Mouse (Mus musculus) liver, embryonic 15.5 days (tissue): ENCODE results near the gene Car15. TPM values are rescaled to one million over a fixed set of nuclear protein-coding genes. Genes with fewer than 3 reads are reported as not detected.

Experiments
- ATAC-seq: fragments of 200-750 bp; cut with Nextera tagmentation; 2 replicates; pipeline ENCODE4 v1.8.0; 2017; ENCODE audit warnings: moderate number of reproducible peaks, mild to moderate bottlenecking, moderate library complexity; ENCODE audit not compliant: insufficient read depth
- H3K27ac ChIP-seq: fragments of 300-500 bp; sonication (generic); replicated peaks from 2 replicates; pipeline ENCODE4 v1.5.1; 2015; ENCODE audit warnings: mild to moderate bottlenecking, inconsistent platforms
- H3K27me3 ChIP-seq: fragments of 300-500 bp; sonication (generic); 2 replicates; pipeline ENCODE4 v1.6.1; 2015; ENCODE audit warnings: mild to moderate bottlenecking, inconsistent platforms
- H3K36me3 ChIP-seq: fragments of 300-500 bp; sonication (generic); replicated peaks from 2 replicates; pipeline ENCODE4 v1.6.1; 2015; ENCODE audit warnings: moderate library complexity, mild to moderate bottlenecking, inconsistent platforms
- H3K4me1 ChIP-seq: fragments of 300-500 bp; sonication (generic); replicated peaks from 2 replicates; pipeline ENCODE4 v1.6.1; 2015; ENCODE audit warnings: inconsistent platforms
- H3K4me2 ChIP-seq: fragments of 300-500 bp; sonication (generic); 2 replicates; pipeline ENCODE4 v1.6.1; 2015; ENCODE audit warnings: moderate library complexity, mild to moderate bottlenecking, inconsistent platforms
- H3K4me3 ChIP-seq: fragments of 300-500 bp; sonication (generic); replicated peaks from 2 replicates; pipeline ENCODE4 v1.5.1; 2015; ENCODE audit warnings: mild to moderate bottlenecking, inconsistent platforms
- H3K9ac ChIP-seq: fragments of 300-500 bp; sonication (generic); 2 replicates; pipeline ENCODE4 v1.6.1; 2015; ENCODE audit warnings: moderate library complexity, mild to moderate bottlenecking, inconsistent platforms
- H3K9me3 ChIP-seq: fragments of 300-500 bp; sonication (generic); replicated peaks from 2 replicates; pipeline ENCODE4 v1.6.1; 2016; ENCODE audit warnings: inconsistent platforms
- WGBS: fragments of 180-500 bp; shearing (Covaris S2); methylation state at CpG from one replicate; pipeline ENCODE4 v1.1.7; 2015; ENCODE audit warnings: mixed read lengths; ENCODE audit not compliant: insufficient replicate concordance; 5-methylcytosine and 5-hydroxymethylcytosine counted together
- polyA plus RNA-seq: library from polyadenylated mRNA; unstranded; fragments of >200 nt; fragmentation: Nextera tagmentation; extraction: Ambion mirVana; gene quantifications from 2 replicates; pipeline ENCODE4 v1.2.1, GENCODE M21; 2015

Gene Car15
- polyA plus RNA-seq, 1 experiment from 2014 or later = 0.55 TPM

DNA sequence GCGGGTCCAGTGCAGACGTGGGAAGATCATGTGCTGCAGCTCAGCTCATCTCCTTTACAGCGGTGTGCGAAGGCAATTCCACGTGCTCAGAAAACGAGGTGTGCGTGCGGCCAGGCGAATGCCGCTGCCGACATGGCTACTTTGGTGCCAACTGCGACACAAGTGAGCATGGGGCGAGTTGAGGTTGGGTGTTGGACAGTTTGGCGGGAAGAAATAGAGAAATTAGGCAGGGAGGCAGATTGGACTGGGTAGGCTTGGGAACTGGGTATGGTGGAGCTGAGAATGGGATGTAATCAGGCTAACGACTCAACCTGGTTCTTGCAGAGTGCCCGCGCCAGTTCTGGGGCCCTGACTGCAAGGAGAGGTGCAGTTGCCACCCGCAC lies 35.7 kb downstream of the Car15 start:
- 13% methylated on average over 18 of the region's 18 CpGs for WGBS
- no peak overlapping the region for H3K27ac ChIP-seq
- H3K4me2 ChIP-seq = peak overlapping the region; percentile 59
- no peaks in the 10 kb centered on the region for H3K36me3 ChIP-seq
- ATAC-seq = no peak
- peak overlapping the region; percentile 21 for H3K4me3 ChIP-seq
- no peak overlapping the region for H3K9ac ChIP-seq
- H3K9me3 ChIP-seq = no peaks in the 10 kb centered on the region
- peaks cover 48% of the 10 kb centered on the region for H3K4me1 ChIP-seq
- peaks cover 100% of the 10 kb centered on the region for H3K27me3 ChIP-seq

DNA sequence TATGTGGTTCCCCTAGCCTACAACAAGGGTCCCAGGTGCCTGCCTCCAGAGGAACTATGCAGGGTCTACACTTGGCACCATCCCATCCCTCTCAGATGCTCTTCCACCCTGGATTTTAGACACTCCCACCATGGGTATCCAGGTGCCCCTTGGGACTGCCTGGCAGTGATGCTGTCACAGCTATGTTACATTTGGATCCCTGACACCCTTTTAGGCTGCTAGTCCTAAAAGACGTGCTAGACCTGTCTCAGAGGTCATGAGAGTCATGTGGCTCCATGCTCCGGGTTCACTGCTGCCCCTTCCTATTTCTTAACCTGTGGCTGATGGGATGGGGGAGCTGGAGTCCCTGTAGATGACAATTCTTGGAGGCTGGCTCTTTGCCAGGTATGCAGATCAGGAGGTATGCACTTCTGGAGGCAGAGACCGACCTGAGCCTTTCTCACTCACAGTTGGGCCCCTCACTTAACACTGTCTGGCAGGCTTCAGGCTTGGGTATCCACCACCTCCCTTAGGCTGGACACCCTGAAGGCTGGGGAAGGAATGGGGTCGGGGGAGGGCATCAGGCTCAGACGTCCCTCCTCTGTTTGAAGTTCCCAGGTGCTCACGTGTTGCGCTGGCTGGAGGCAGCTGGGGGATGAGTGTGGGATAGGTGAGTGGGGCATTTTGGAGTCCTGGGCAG lies 36.2 kb downstream of the Car15 start:
- H3K27me3 ChIP-seq = peaks cover 100% of the 10 kb centered on the region
- H3K9me3 ChIP-seq = no peaks in the 10 kb centered on the region
- H3K4me3 ChIP-seq = no peak overlapping the region
- H3K9ac ChIP-seq = no peak overlapping the region
- H3K36me3 ChIP-seq = no peaks in the 10 kb centered on the region
- no peak overlapping the region for H3K4me2 ChIP-seq
- H3K27ac ChIP-seq = no peak overlapping the region
- peaks cover 48% of the 10 kb centered on the region for H3K4me1 ChIP-seq
- WGBS = 10% methylated on average over 7 of the region's 7 CpGs
- no peak for ATAC-seq

DNA sequence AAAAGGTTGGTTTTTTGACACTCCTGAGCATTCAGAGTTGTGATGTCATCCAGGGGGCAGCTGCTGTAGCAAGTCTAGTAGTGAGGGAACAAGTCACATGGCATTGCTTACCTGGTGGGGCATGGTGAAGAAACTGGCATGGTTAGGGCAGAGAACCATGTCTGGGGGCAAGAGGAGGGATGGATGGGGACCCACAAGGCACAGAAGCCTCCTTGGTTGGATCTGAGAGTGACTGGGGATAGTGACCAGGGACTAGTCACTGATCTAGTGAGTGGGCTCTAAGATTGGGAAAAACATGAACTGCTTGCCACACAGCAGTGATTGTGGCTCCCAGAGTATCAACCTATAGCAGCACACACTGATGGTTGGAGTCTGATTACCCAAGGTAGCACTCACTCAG lies 38.6 kb downstream of the Car15 start:
- no peak overlapping the region for H3K27ac ChIP-seq
- H3K36me3 ChIP-seq = no peaks in the 10 kb centered on the region
- H3K9ac ChIP-seq = no peak overlapping the region
- H3K27me3 ChIP-seq = peaks cover 100% of the 10 kb centered on the region
- no peak for ATAC-seq
- no peak overlapping the region for H3K4me2 ChIP-seq
- no peak overlapping the region for H3K4me3 ChIP-seq
- peaks cover 41% of the 10 kb centered on the region for H3K4me1 ChIP-seq
- no peaks in the 10 kb centered on the region for H3K9me3 ChIP-seq

DNA sequence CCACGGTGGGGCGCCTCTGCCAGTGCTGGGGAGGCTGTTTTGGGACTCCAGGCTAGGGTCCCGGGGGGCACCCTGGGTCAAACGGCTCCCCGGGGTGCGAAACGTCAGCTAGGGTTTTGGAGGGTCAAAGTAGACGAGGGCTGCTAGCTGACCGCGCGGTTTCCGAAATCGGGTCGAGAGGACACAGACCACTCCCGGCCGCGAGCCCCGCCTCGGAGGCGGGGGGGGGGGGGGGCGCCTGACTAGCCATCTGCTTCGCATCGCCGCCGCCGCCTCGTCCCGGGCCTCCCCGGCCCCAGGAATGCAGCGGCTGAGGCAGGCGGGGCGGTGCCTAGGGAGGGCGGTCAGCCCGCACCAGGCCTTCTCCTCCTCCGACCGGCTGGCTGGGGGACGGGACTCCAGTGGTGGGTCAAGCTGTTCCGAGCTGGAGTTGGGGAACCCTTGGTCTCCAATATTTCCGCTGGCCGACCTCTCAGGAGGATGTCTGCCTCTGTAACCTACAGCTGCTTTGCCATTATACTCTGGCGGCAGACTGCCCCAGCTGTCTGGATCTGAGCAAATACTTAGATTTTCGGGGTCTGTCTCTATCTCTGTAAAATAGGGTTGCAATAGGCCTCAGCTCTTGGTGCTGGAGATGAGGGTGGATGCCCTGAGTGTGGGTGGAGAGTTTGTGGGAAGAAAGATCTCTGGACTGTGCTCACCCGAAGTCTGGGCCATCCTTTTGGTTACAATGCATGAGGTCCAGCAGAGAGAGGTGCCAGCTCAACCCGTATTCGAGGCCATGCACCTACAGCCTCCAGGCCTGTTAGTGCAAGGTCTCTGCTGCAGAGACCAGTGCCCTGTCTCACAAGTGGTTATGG lies 39.6 kb downstream of the Car15 start:
- ATAC-seq = no peak
- no peak overlapping the region for H3K27ac ChIP-seq
- peaks cover 100% of the 10 kb centered on the region for H3K27me3 ChIP-seq
- H3K4me3 ChIP-seq = peak overlapping the region; percentile 43
- WGBS = 4% methylated on average over 43 of the region's 45 CpGs
- H3K4me2 ChIP-seq = peak overlapping the region; percentile 66
- H3K36me3 ChIP-seq = no peaks in the 10 kb centered on the region
- H3K9ac ChIP-seq = no peak overlapping the region
- H3K4me1 ChIP-seq = peaks cover 32% of the 10 kb centered on the region
- no peaks in the 10 kb centered on the region for H3K9me3 ChIP-seq

DNA sequence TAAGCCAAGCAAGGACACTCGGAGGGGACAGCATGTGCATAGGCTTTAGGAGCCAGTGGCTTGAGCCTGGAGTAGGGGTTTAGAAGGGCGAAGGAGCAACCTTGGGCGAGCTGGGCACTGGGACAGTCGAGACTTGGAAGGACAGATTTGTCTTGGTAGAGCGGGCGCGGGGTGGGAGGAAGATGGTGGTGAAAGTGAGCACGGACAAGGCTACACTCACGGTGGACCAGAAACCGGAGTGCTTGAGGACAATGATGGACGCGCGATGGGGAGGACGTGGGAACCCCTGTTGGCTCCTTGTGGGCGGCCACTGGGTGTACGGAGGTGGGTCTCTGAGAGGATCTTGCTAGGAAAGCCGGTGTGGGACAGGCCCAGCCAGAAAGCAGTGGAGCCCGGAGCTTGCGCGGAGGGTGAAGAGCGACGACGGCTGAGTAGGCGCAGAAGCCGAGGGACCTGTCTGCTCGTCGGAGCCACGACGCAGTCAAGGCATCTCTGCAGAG lies 40.3 kb downstream of the Car15 start:
- WGBS = 6% methylated on average over 29 of the region's 29 CpGs
- Histone ChIP-seq H3K36me3 (no peaks in the 10 kb centered on the region), H3K4me1 (peaks cover 25% of the 10 kb centered on the region), H3K27me3 (peaks cover 93% of the 10 kb centered on the region), H3K27ac (no peak overlapping the region; the same call in 1 of the 2 replicates), H3K9me3 (no peaks in the 10 kb centered on the region), H3K4me2 (peak overlapping the region; percentile 66), H3K4me3 (peak overlapping the region; percentile 43), H3K9ac (no peak overlapping the region)
- ATAC-seq = no peak

DNA sequence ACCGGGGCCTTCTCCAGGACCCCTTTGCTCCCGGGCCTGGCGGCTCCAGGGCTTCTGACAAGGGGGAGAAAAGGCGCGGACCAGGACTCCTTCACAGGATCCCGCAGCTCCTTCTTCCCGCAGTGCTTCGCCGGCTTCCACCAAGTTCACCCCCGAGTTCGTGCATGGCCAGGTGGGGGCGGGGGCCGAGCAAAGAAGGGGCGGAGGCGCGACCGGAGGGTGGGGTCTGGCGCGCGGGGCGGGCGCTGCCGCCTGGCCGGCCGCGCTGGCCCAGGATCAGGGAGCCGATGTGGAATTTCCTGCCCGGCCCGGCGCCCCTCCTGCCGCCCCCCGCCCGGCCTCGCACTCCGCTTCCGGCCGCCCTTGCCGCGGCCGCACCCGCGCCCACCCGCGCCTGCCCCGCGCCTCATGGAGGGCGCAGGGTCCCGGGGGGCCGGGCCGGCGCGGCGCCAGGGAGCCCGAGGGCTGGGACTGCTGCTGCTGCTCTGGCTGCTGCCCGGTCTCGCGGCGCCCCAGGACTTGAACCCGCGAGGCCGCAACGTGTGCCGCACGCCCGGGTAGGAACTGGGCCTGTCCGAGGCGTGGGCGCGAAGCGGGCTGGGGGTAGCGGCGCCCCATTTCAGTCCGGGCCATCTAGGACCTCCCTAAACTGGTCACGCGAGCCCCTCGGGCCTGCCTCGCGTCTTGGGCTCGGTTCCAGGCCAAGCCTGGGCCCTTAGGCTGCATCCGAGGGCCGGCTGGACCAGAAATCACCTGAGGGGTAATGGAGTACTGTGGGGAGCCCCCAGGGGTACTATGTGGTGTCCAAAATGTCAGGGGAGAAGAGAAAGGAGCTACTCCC lies 41.0 kb downstream of the Car15 start, which contains the start of gene Scarf2:
Gene Scarf2 (plus strand): TSS at position 312 of the 841 bp plus-strand sequence.
- 2% methylated on average over 77 of the region's 81 CpGs for WGBS
- H3K9ac ChIP-seq = peak within 1 kb of the TSS; percentile 23; the same call in 1 of the 2 replicates
- peak within 1 kb of the TSS; percentile 43 for H3K4me3 ChIP-seq
- no peaks in the 10 kb centered on the region for H3K9me3 ChIP-seq
- no peak for ATAC-seq
- H3K27me3 ChIP-seq = peaks cover 86% of the 10 kb centered on the region
- 0 out of 2 replicates have a peak, but pooled peaks cover 6% of the 10 kb centered on the region for H3K36me3 ChIP-seq
- peaks cover 18% of the 10 kb centered on the region for H3K4me1 ChIP-seq
- peak within 1 kb of the TSS; percentile 66 for H3K4me2 ChIP-seq
- H3K27ac ChIP-seq = no peak within 1 kb of the TSS; the same call in 1 of the 2 replicates

DNA sequence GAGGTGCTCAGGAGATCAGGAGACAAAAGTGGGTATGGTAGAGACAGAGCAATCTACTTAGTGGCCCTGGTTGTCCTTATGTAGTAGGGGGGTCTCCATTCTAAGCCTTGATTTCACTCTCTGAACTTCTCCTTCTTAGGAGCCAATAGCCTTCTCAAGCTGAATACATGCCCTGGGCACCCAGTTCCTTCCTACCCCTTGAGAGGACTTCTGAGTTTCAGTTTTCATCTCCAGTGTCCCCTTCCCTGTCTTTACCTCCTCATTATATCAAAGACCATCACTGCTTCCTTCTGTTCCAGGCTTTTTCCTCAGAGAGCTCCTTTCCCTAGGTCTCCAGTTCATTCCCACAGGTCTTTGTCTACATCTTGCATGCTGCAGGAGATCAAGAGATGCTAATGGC lies 41.6 kb downstream of the Car15 start:
- peak overlapping the region; percentile 66 for H3K4me2 ChIP-seq
- H3K4me3 ChIP-seq = peak overlapping the region; percentile 43
- no peak overlapping the region for H3K27ac ChIP-seq
- no peaks in the 10 kb centered on the region for H3K9me3 ChIP-seq
- no peak overlapping the region for H3K9ac ChIP-seq
- peaks cover 13% of the 10 kb centered on the region; the same call in 1 of the 2 replicates for H3K36me3 ChIP-seq
- H3K4me1 ChIP-seq = peaks cover 17% of the 10 kb centered on the region
- no peak for ATAC-seq
- H3K27me3 ChIP-seq = peaks cover 79% of the 10 kb centered on the region

DNA sequence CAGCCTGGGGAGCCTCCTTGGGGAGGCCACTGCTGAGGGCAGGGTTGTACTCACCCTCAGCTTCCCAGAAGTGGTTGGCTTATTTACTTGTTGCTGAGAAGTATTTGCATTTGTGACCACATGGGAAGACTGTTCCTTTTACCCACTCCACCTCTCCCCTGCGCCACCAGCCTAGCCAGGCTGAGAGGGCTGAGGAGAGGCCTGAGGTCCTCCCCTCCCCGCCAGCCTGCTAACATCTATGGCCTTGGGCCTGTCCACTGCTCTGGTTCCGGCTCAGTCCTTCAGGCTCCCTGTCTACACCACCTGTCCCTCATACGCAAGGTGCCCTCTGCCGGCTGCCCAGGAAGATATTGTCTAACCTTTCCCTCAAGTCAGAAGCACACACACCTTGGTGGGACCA lies 42.5 kb downstream of the Car15 start:
- no peak overlapping the region for H3K9ac ChIP-seq
- H3K27me3 ChIP-seq = peaks cover 70% of the 10 kb centered on the region
- no peak overlapping the region for H3K4me3 ChIP-seq
- H3K4me1 ChIP-seq = peaks cover 17% of the 10 kb centered on the region
- peaks cover 21% of the 10 kb centered on the region; the same call in 1 of the 2 replicates for H3K36me3 ChIP-seq
- WGBS = 45% methylated on average over 5 of the region's 5 CpGs
- no peak overlapping the region for H3K27ac ChIP-seq
- H3K4me2 ChIP-seq = no peak overlapping the region
- no peak for ATAC-seq
- no peaks in the 10 kb centered on the region for H3K9me3 ChIP-seq

DNA sequence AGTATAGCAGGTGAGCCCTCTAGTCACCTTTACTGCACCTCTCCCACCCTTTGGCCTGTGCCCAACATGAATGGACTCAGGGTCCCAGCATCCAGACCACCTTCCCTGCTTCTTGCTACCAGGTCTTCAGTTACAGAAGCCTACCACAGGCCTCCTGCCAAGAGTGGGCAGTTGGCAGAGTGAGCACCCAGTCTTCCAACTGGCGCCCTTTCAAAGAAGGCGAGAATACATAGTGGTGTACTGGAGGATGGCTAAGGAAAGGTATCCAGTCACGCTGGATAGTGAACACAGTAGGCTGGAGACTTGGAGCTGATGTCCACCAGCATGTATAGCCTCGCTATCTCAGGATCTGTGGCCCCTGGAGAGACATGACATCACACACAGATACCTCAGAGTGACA lies 44.1 kb downstream of the Car15 start:
- peaks cover 33% of the 10 kb centered on the region for H3K36me3 ChIP-seq
- no peaks in the 10 kb centered on the region for H3K9me3 ChIP-seq
- WGBS = 62% methylated on average over 4 of the region's 4 CpGs
- no peak overlapping the region for H3K9ac ChIP-seq
- H3K4me2 ChIP-seq = no peak overlapping the region
- H3K4me3 ChIP-seq = no peak overlapping the region
- H3K27ac ChIP-seq = no peak overlapping the region
- ATAC-seq = no peak
- peaks cover 17% of the 10 kb centered on the region for H3K4me1 ChIP-seq
- peaks cover 54% of the 10 kb centered on the region for H3K27me3 ChIP-seq

DNA sequence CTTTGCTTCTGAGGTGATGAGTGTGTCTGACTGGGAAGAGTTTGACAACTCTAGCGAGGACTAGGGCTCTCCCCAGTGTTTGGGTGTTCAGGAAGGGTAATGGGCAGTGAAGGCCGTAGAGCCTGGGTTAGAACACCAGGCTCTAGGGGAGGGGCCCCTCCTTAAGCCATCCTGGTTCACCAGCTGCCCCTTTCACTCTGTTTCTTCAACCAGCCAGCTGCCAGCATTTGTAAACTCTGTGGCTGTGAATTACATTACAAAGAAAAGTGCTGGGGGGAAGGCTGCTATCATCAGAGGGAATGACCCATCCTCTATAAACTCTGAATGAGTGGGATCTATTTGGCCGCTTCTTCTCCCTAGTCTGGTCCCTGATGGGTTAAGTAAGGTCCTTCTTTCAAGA lies 45.4 kb downstream of the Car15 start:
- Histone ChIP-seq H3K36me3 (peaks cover 39% of the 10 kb centered on the region), H3K4me3 (no peak overlapping the region), H3K4me2 (no peak overlapping the region), H3K9me3 (no peaks in the 10 kb centered on the region), H3K4me1 (peaks cover 10% of the 10 kb centered on the region; the same call in 1 of the 2 replicates), H3K9ac (no peak overlapping the region), H3K27me3 (peaks cover 41% of the 10 kb centered on the region), H3K27ac (no peak overlapping the region)
- 59% methylated on average over 3 of the region's 3 CpGs for WGBS
- ATAC-seq = no peak
